Mouse (Mus musculus): ENCODE data around the gene Teddm1a. TPM values are rescaled to one million over a fixed set of nuclear protein-coding genes. Genes with fewer than 3 reads are reported as not detected.
A peak's percentile ranks its signal among the peaks of the same experiment; 100 is the strongest.
"Not testable (repeated sequence)": the region's sequence is repeated elsewhere in the genome, so short reads cannot be mapped to it uniquely, and the experiment has no call there.

Teddm1a gene
- not detected for total RNA-seq (2022)

DNA sequence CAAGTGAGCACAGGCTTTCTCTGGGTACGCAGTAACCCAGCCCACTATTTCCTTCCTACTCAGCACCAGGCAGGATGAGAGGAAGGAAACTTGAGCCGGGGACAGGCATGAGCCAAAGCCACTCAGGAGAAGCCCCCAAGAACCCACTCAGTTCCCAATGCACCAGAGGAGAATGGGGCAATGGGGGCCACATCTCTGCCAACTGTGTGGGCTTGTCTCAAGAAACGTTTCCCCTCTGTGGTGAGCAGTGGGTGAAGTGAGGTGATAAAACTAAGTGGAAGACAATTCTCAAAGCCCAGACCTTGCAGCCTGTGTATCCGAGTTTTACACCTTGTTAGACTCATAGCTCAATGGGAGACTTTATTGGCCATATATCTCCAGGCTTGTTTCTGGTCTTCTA is at the start of gene Teddm1a:
Gene Teddm1a, plus strand, starts transcription at position 301 of the 400 bp plus-strand sequence.
- no peak for DNase-seq

DNA sequence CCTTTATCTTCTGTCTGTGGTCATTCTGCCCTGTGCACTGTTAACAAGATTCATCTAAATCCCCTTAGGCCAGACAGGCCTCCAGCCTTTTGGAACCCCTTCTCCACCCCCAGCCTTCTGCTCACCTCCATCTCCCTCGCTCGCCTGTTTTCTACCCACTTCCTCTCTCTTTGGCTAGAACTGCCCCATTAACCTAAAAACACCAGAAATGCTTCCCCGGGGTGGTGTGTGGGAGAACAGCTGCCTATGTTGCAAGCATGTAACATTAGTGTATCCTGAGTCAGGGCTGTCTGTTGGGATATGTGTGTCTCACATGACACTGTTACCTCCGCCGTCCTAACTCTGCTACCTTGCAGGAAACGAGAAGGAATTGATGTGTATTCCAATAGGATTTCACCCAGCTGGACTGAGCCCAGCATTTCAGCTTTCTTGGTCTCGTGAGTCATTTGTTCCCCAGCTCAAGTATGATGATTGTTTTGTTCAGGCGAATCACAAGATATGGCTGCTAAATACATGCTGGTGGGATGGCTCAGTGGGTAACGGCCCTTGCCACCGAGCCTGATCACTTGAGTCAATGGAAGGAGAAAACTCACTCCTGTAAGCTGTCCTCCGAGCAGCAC is 49.3 kb upstream of the Teddm1a start:
- DNase-seq: no peak

DNA sequence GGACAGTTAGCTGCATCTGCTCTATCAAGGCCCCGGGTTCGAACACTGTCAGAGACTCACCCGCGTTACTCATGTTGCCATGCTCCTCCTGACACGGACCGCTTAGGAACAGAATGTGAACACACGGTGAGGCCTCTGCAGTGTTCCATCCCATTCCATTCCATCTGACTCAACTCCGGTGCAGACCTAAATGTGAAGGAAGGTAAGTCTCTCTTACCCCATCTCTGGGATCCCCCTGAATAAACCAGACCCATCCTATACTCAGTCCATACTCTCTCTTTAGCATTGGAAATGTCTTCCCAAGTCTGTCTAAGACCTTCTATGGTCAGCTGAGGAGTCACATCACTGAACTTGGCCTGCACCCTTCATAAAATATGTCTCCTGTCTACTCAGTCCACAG is 47.5 kb upstream of the Teddm1a start, which contains the start of gene Rgsl1:
Gene Rgsl1, minus strand, starts transcription at position 101 of the 400 bp plus-strand sequence.
- DNase-seq: no peak

DNA sequence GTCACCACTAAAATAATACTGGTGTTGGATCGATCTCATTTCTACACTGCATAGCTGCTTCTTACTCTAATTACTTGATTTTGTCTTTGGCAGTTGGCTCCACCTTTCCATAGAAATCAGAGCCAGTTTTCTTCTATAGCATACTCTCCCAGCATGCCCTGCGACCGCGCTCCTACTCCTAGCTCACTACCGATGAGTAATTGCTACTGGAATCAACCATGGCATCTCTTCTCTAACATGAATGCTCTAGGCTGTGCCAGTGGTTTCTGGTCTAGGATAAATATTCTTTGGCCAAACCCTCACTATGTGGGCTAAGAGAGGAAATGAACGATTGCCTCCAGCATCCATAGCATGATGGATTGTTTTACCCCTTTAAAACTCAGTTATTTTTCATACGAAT is 45.1 kb upstream of the Teddm1a start:
- no peak for DNase-seq

DNA sequence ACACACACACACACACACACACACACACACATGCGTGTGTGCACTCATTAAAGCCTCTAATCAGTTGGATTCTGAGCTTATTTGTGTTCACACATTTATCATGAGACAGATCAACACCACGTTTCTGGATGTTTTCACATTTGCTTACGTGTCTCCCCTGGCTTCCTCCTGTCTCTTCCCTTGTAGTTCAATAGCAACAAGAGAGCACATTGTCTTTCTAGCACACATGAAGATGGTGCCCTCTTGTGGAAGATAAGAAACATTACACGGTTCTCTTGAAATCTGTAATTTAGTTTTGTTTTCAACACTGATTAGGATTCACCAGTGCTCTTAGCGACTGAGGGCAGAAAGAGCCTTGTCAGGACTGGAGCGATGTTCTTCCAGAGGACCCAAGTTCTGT is 44.7 kb upstream of the Teddm1a start:
- DNase-seq: no peak

- DNase-seq: not testable (repeated sequence)
Measured at GRCm38 (mm10) chr1:153852696-153853095, 38.8 kb upstream of the Teddm1a start.

DNA sequence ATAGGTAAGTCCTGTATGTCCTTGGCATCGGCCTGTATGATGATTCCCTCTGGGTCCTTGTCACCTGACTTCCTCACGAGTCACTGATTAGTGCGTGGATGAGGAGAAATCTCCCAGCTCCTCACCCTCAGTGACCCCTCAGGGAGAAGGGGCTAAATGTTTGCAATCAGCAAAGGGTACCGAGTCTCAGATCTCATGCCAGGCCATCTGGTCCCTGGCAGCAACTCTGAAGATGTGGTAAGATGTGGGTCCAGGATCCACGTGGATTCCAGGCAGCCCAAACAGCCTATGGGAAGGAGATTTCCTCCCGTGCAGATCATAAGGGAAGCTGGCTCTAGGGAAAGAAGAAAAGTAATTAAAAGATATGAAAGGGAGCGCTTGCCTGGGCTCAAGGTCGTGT is 35.6 kb upstream of the Teddm1a start:
- no peak for DNase-seq

GRCm38 (mm10) chr1:153874045-153874444 is 17.5 kb upstream of the Teddm1a start, which contains the start of gene Teddm1b:
TSS of gene Teddm1b (plus strand) at chr1:153874345.
- no peak for DNase-seq

GRCm38 (mm10) chr1:153880391-153880790 is 11.2 kb upstream of the Teddm1a start:
- DNase-seq: not testable (repeated sequence)

GRCm38 (mm10) chr1:153886024-153886633 is 5.4 kb upstream of the Teddm1a start:
- no peak for DNase-seq

- no peak for DNase-seq
Measured at GRCm38 (mm10) chr1:153890121-153890520, 1.4 kb upstream of the Teddm1a start.

DNA sequence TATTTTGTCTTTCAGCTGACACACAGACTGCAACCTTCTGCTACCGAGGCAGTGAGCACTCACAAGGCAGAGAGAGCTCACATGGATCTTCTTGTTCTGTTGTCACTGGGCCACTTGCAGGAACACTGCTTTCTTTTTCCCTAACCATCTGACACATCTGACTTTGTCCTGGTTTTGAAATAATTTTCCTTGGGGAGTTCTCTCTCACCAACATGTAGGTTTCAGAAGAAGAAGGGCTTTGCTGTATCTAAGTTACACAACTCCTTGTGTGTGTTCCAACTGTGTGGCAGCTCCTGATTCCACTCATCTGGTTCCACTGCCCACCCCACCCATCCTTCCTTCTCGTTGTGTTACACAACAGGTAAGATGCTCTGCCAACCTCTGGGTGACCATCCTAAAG is 2.2 kb downstream of the Teddm1a start:
- DNase-seq: no peak

DNA sequence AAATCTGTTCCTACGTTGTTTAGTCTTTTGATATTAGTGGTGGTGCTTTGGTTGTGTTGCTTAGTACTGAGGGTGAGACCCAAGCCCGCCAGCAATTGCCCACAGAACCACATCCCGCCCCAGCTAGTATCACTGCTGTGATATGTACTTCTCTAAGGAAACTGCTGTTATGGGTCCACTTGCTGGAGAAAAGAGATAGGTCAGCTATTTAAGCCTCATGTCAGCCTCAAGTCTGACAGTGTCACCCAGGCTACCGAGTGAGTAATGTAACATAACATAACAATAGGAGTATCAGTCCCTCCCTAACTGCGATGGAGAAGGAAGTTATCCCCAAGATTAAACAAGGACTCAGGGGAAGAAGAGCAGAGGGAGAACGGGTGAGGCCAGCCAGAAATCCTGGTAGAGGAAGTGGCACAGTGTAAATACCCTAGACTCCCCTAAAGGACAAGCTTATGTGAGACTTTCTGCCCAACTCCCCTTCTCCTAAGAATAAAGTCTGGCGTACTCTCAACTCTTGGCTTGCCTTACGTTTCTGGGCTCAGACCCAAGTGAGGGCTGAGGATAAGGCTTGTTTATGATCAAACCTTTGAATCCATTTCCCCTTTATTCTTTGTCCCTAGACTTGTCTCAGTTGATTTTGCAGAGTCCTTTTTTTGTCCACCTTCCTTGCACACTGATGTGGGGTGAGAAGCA is 2.8 kb downstream of the Teddm1a start:
- no peak for DNase-seq

GRCm38 (mm10) chr1:153894979-153895378 is 3.4 kb downstream of the Teddm1a start:
- DNase-seq: peak; percentile 48

DNA sequence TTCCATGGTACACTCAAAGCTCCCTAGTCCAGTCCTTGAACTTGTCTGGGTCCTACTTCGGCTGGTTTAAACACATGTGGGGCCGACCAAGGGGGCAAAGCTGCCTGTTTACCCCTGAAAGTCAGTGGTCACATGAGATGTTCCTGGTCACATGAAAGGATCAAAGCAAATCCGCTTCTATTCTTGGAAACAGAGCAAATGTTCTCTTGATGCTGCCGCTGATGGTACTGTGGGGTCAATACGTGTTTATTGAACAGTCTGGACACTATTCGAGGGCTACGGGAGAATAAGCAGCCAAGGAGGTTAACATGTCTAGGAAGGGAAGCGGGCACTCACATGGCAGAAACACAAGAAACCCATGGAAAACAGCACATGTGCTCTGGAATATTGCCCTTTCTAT is 5.7 kb downstream of the Teddm1a start:
- DNase-seq: no peak

DNA sequence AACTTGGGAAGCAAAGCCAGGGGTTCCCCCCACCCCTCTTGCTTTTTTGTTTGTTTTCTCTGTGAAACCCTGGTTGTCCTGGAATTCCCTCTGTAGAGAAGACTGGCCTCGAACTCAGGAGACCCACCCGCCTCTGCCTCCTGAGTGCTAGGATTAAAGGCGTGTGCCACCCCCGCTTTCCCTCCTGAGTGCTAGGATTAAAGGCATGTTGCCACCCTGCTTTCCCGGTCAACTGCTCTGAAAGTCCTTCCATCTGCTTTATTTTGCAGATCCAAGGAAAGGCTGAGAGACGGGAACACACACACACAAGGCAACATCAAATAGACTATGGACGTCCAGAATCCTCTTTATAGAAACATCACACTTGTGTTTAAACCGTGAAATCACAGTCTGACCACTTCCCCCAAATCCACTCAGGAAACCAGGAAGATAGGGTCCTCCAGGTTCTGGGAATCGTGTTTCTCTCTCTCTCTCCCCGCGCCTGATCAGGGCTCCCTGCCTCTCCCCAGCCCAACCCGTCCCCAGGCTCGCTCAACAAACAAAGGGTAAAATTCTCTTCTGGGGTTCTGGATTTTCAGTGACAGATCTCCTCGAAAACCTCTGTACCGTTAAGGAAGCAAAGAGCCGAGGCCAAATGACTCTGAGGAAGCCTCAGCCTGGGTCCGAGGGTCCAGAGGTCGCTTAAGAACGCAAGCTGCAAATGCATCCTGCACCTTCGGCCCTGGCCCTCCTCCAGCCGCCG is 7.6 kb downstream of the Teddm1a start:
- DNase-seq: no peak

DNA sequence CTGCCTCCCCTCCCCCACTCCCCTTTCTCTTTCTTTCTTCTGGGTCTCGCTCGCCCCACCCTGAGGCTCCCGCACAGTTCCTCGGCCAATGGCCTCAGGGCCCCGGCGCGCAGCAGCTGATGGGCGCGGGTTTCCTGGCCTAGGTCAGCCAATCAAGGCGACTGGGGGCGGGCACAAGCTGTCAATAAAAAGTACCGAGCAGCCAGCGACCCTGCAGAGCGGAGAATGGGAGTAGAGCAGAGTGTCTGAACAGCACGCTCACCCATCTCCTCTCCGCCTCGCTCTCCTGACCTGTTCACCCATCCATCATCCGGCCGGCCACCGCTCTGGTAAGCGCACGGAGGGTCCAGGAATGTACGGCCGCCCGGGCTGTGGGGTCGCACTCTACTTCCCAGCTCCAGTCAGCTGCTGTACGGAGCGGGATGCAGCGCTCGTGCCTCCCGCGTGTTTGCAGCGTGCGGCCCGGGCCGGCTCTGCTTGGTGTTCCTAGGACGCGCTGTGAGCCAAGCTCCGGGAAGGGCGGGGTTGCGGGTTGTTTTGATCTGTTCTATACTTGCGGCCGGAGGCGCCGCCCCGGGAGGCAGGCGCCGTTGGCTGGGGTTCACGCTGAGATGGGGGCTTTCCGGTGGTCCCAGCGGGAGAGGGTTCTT is 8.3 kb downstream of the Teddm1a start, which contains the start of the genes Glul and Teddm2:
Gene Glul, plus strand, starts transcription at position 214 of the 650 bp plus-strand sequence.
Gene Teddm2, minus strand, starts transcription at position 498 of the 650 bp plus-strand sequence.
- peak; percentile 97 for DNase-seq

- no peak for DNase-seq
Measured at GRCm38 (mm10) chr1:153900381-153900780, 8.8 kb downstream of the Teddm1a start.

GRCm38 (mm10) chr1:153900860-153901730 is 9.6 kb downstream of the Teddm1a start:
- DNase-seq: peak; percentile 37

- DNase-seq: no peak
Measured at GRCm38 (mm10) chr1:153903006-153903405, 11.5 kb downstream of the Teddm1a start.

DNA sequence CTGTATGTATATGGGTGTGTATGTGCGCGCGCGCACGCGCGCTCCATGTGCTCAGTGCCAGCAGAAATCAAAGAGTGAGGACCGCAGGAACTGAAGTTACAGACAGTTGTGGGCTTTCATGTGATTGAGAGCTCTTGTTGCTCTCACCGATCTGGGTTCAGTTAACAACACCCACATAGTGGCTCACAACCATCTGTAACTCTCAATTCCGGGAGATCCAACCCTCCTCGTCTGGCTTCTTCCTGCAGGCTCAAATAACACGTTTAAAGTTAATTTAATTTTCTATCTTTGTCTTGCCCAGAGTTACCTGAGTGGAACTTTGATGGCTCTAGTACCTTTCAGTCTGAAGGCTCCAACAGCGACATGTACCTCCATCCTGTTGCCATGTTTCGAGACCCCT is 12.7 kb downstream of the Teddm1a start:
- no peak for DNase-seq
